Mouse (Mus musculus): ENCODE results near the gene Phf21a. TPM values are rescaled to one million over a fixed set of nuclear protein-coding genes. Genes with fewer than 3 reads are reported as not detected.
"Not testable (repeated sequence)": the region's sequence is repeated elsewhere in the genome, so short reads cannot be mapped to it uniquely, and the experiment has no call there.

Gene Phf21a
- polyA plus RNA-seq, 1 experiment from 2014 or later: 30.6 TPM

GRCm38 (mm10) chr2:92147925-92148750 is 55.2 kb downstream of the Phf21a start:
- not testable (repeated sequence) for H3K27ac ChIP-seq (ENCODE audit: low read depth, low read length); H3K9ac ChIP-seq (ENCODE audit: low read depth, low read length); ATAC-seq; H3K27me3 ChIP-seq (replicated peaks; ENCODE audit: control insufficient read depth, insufficient read depth, low read length); H3K36me3 ChIP-seq (ENCODE audit: control insufficient read depth, insufficient read depth, low read length); H3K4me1 ChIP-seq (ENCODE audit: control insufficient read depth, insufficient read depth, low read depth, low read length); H3K4me2 ChIP-seq (ENCODE audit: low read length); H3K4me3 ChIP-seq (ENCODE audit: low read length); H3K9me3 ChIP-seq (ENCODE audit: control insufficient read depth, low read length)
- 82% methylated on average over 5 of the region's 5 CpGs for WGBS

GRCm38 (mm10) chr2:92164291-92164690 is 71.4 kb downstream of the Phf21a start:
- ATAC-seq: no peak
- no peak overlapping the region for H3K27ac ChIP-seq (ENCODE audit: low read depth, low read length)
- no peaks in the 10 kb centered on the region for H3K36me3 ChIP-seq (ENCODE audit: control insufficient read depth, insufficient read depth, low read length)
- 58% methylated on average over 10 of the region's 10 CpGs for WGBS
- H3K27me3 ChIP-seq (replicated peaks; ENCODE audit: control insufficient read depth, insufficient read depth, low read length): no peaks in the 10 kb centered on the region
- no peaks in the 10 kb centered on the region for H3K9me3 ChIP-seq (ENCODE audit: control insufficient read depth, low read length)
- H3K4me1 ChIP-seq (ENCODE audit: control insufficient read depth, insufficient read depth, low read depth, low read length): no peaks in the 10 kb centered on the region
- no peak overlapping the region for H3K4me3 ChIP-seq (ENCODE audit: low read length)
- H3K4me2 ChIP-seq (ENCODE audit: low read length): no peak overlapping the region
- H3K9ac ChIP-seq (ENCODE audit: low read depth, low read length): no peak overlapping the region

- H3K36me3 ChIP-seq (ENCODE audit: control insufficient read depth, insufficient read depth, low read length): no peaks in the 10 kb centered on the region
- H3K9ac ChIP-seq (ENCODE audit: low read depth, low read length): no peak overlapping the region
- H3K27ac ChIP-seq (ENCODE audit: low read depth, low read length): no peak overlapping the region
- no peak overlapping the region for H3K4me3 ChIP-seq (ENCODE audit: low read length)
- no peaks in the 10 kb centered on the region for H3K4me1 ChIP-seq (ENCODE audit: control insufficient read depth, insufficient read depth, low read depth, low read length)
- 74% methylated on average over 7 of the region's 7 CpGs for WGBS
- no peak overlapping the region for H3K4me2 ChIP-seq (ENCODE audit: low read length)
- no peaks in the 10 kb centered on the region for H3K9me3 ChIP-seq (ENCODE audit: control insufficient read depth, low read length)
- ATAC-seq: no peak
- H3K27me3 ChIP-seq (replicated peaks; ENCODE audit: control insufficient read depth, insufficient read depth, low read length): no peaks in the 10 kb centered on the region
Observed at GRCm38 (mm10) chr2:92166950-92167349, 74.0 kb downstream of the Phf21a start.

GRCm38 (mm10) chr2:92171046-92171643 is 78.2 kb downstream of the Phf21a start:
- no peak overlapping the region for H3K27ac ChIP-seq (ENCODE audit: low read depth, low read length)
- WGBS: 73% methylated on average over 8 of the region's 8 CpGs
- H3K4me3 ChIP-seq (ENCODE audit: low read length): no peak overlapping the region
- H3K4me2 ChIP-seq (ENCODE audit: low read length): no peak overlapping the region
- ATAC-seq: no peak
- no peak overlapping the region for H3K9ac ChIP-seq (ENCODE audit: low read depth, low read length)
- no peaks in the 10 kb centered on the region for H3K27me3 ChIP-seq (replicated peaks; ENCODE audit: control insufficient read depth, insufficient read depth, low read length)
- no peaks in the 10 kb centered on the region for H3K4me1 ChIP-seq (ENCODE audit: control insufficient read depth, insufficient read depth, low read depth, low read length)
- H3K9me3 ChIP-seq (ENCODE audit: control insufficient read depth, low read length): no peaks in the 10 kb centered on the region
- H3K36me3 ChIP-seq (ENCODE audit: control insufficient read depth, insufficient read depth, low read length): no peaks in the 10 kb centered on the region

- ATAC-seq: no peak
- no peak overlapping the region for H3K27ac ChIP-seq (ENCODE audit: low read depth, low read length)
Observed at GRCm38 (mm10) chr2:92172300-92172699, 79.4 kb downstream of the Phf21a start.

GRCm38 (mm10) chr2:92173186-92173585 is 80.3 kb downstream of the Phf21a start:
- ATAC-seq: no peak
- H3K4me1 ChIP-seq (ENCODE audit: control insufficient read depth, insufficient read depth, low read depth, low read length): no peaks in the 10 kb centered on the region
- WGBS: 83% methylated on average over 4 of the region's 4 CpGs
- no peak overlapping the region for H3K9ac ChIP-seq (ENCODE audit: low read depth, low read length)
- no peaks in the 10 kb centered on the region for H3K36me3 ChIP-seq (ENCODE audit: control insufficient read depth, insufficient read depth, low read length)
- H3K4me3 ChIP-seq (ENCODE audit: low read length): no peak overlapping the region
- no peak overlapping the region for H3K27ac ChIP-seq (ENCODE audit: low read depth, low read length)
- H3K9me3 ChIP-seq (ENCODE audit: control insufficient read depth, low read length): no peaks in the 10 kb centered on the region
- no peak overlapping the region for H3K4me2 ChIP-seq (ENCODE audit: low read length)
- no peaks in the 10 kb centered on the region for H3K27me3 ChIP-seq (replicated peaks; ENCODE audit: control insufficient read depth, insufficient read depth, low read length)

More at GRCm38 (mm10) chr2:92172300-92172699, 79.4 kb downstream of the Phf21a start:
- Histone ChIP-seq H3K9ac (ENCODE audit: low read depth, low read length) (no peak overlapping the region), H3K4me2 (ENCODE audit: low read length) (no peak overlapping the region), H3K4me1 (ENCODE audit: control insufficient read depth, insufficient read depth, low read depth, low read length) (no peaks in the 10 kb centered on the region), H3K9me3 (ENCODE audit: control insufficient read depth, low read length) (no peaks in the 10 kb centered on the region), H3K36me3 (ENCODE audit: control insufficient read depth, insufficient read depth, low read length) (no peaks in the 10 kb centered on the region), H3K27me3 (replicated peaks; ENCODE audit: control insufficient read depth, insufficient read depth, low read length) (no peaks in the 10 kb centered on the region), H3K4me3 (ENCODE audit: low read length) (no peak overlapping the region)
- 96% methylated on average over 5 of the region's 5 CpGs for WGBS

- WGBS: 46% methylated on average over 7 of the region's 7 CpGs
- Histone ChIP-seq H3K36me3 (ENCODE audit: control insufficient read depth, insufficient read depth, low read length) (no peaks in the 10 kb centered on the region), H3K9me3 (ENCODE audit: control insufficient read depth, low read length) (no peaks in the 10 kb centered on the region), H3K4me1 (ENCODE audit: control insufficient read depth, insufficient read depth, low read depth, low read length) (no peaks in the 10 kb centered on the region), H3K27me3 (replicated peaks; ENCODE audit: control insufficient read depth, insufficient read depth, low read length) (no peaks in the 10 kb centered on the region), H3K4me2 (ENCODE audit: low read length) (no peak overlapping the region), H3K4me3 (ENCODE audit: low read length) (no peak overlapping the region), H3K9ac (ENCODE audit: low read depth, low read length) (no peak overlapping the region), H3K27ac (ENCODE audit: low read depth, low read length) (no peak overlapping the region)
- ATAC-seq: no peak
Observed at GRCm38 (mm10) chr2:92174265-92174664, 81.3 kb downstream of the Phf21a start.

GRCm38 (mm10) chr2:92175002-92175401 is 82.1 kb downstream of the Phf21a start:
- over 99% methylated on average over 4 of the region's 4 CpGs for WGBS
- H3K9ac ChIP-seq (ENCODE audit: low read depth, low read length): no peak overlapping the region
- no peak overlapping the region for H3K27ac ChIP-seq (ENCODE audit: low read depth, low read length)
- no peaks in the 10 kb centered on the region for H3K36me3 ChIP-seq (ENCODE audit: control insufficient read depth, insufficient read depth, low read length)
- H3K4me2 ChIP-seq (ENCODE audit: low read length): no peak overlapping the region
- H3K9me3 ChIP-seq (ENCODE audit: control insufficient read depth, low read length): no peaks in the 10 kb centered on the region
- H3K4me1 ChIP-seq (ENCODE audit: control insufficient read depth, insufficient read depth, low read depth, low read length): no peaks in the 10 kb centered on the region
- no peak overlapping the region for H3K4me3 ChIP-seq (ENCODE audit: low read length)
- no peaks in the 10 kb centered on the region for H3K27me3 ChIP-seq (replicated peaks; ENCODE audit: control insufficient read depth, insufficient read depth, low read length)
- ATAC-seq: no peak

- ATAC-seq: no peak
- no peaks in the 10 kb centered on the region for H3K4me1 ChIP-seq (ENCODE audit: control insufficient read depth, insufficient read depth, low read depth, low read length)
Observed at GRCm38 (mm10) chr2:92176292-92176691, 83.4 kb downstream of the Phf21a start.

More at GRCm38 (mm10) chr2:92176292-92176691, 83.4 kb downstream of the Phf21a start:
- Histone ChIP-seq H3K27me3 (replicated peaks; ENCODE audit: control insufficient read depth, insufficient read depth, low read length) (no peaks in the 10 kb centered on the region), H3K9ac (ENCODE audit: low read depth, low read length) (no peak overlapping the region), H3K9me3 (ENCODE audit: control insufficient read depth, low read length) (no peaks in the 10 kb centered on the region), H3K27ac (ENCODE audit: low read depth, low read length) (no peak overlapping the region), H3K36me3 (ENCODE audit: control insufficient read depth, insufficient read depth, low read length) (no peaks in the 10 kb centered on the region), H3K4me3 (ENCODE audit: low read length) (no peak overlapping the region), H3K4me2 (ENCODE audit: low read length) (no peak overlapping the region)
- WGBS: 51% methylated on average over 4 of the region's 4 CpGs
